22 mouse cellular contexts compared by ENCODE assay signal in the genomic region with DNA sequence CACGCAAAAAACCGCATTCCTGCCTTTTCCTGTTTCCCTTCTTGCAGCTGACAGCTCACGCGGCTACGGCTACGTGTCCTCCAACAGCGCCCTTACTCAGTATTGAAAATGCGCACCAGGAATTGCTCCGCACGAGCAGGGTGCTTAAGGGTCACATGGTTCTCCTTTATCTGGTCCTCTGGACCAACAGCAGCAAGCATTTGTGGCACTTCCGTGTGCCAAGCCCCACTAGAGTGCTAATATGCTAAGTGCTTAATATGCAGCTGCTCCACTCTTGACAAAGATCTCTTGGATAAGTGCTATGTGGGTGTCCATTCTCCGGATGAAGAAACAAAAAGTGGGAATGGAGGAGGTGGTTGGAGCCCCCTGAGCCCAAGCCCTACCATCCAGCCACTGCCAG. TPM values are rescaled to one million over a fixed set of nuclear protein-coding genes. Genes with fewer than 3 reads are reported as not detected.
DNase-seq lines count a peak whose midpoint lies in the region; ATAC-seq and TF ChIP-seq lines count a peak whose summit lies in the region.
"Had no signal": no experiment of that assay in that cellular context is flagged by ENCODE, and none has a peak within 500 bp of the region (broad histone marks: within the 10 kb centered on the region; RNA-seq: fewer than 3 reads in every experiment).

No protein-coding gene starts in this region.

- no peak for TF ChIP-seq CTCF in kidney, postnatal 0 days (IDR thresholded peaks at IDR 0.05; ENCODE audit: low read depth)
- no peak for TF ChIP-seq CTCF in lung, postnatal 0 days (IDR thresholded peaks at IDR 0.05)

- no peak overlapping the region for H3K27ac ChIP-seq in heart, embryonic 10.5 days
- H3K27ac ChIP-seq in kidney, postnatal 0 days = peak overlapping the region; percentile 64
- no peak overlapping the region for H3K27ac ChIP-seq in lung, postnatal 0 days (ENCODE audit: low read length)
- H3K27ac ChIP-seq: forebrain, embryonic 10.5 days; heart, embryonic 15.5 days; hindbrain, embryonic 10.5 days; hindbrain, embryonic 14.5 days had no signal

- TF ChIP-seq EP300 in lung, postnatal 0 days (IDR thresholded peaks at IDR 0.05) = no peak

- H3K4me3 ChIP-seq in heart, embryonic 10.5 days = no peak overlapping the region
- H3K4me3 ChIP-seq in kidney, postnatal 0 days (replicated peaks; ENCODE audit: low read depth, low read length) = no peak overlapping the region
- H3K4me3 ChIP-seq in lung, postnatal 0 days (ENCODE audit: low read depth, low read length) = no peak overlapping the region
- H3K4me3 ChIP-seq: erythroblast, embryonic 14.5 days; forebrain, embryonic 10.5 days; heart, embryonic 15.5 days; hindbrain, embryonic 10.5 days had no signal

- intact Hi-C loops in heart, postnatal 36 days (cut with DNase I) = no loop called here

- ATAC-seq in kidney, postnatal 0 days (replicated peaks; ENCODE audit: low FRiP score, low read depth) = peak; percentile 44; the same call in 1 of the 2 replicates
- ATAC-seq in lung, postnatal 0 days = peak; percentile 73
- ATAC-seq: forebrain, embryonic 14.5 days had no signal

- peaks cover 15% of the 10 kb centered on the region for H3K4me1 ChIP-seq in heart, embryonic 10.5 days
- no peaks in the 10 kb centered on the region for H3K4me1 ChIP-seq in kidney, postnatal 0 days (replicated peaks; ENCODE audit: insufficient read depth, low read length)
- no peaks in the 10 kb centered on the region for H3K4me1 ChIP-seq in lung, postnatal 0 days (ENCODE audit: insufficient read depth, low read depth, low read length)
- H3K4me1 ChIP-seq: forebrain, embryonic 10.5 days; heart, embryonic 15.5 days; hindbrain, embryonic 10.5 days had no signal

- no peaks in the 10 kb centered on the region for H3K36me3 ChIP-seq in heart, embryonic 10.5 days
- no peaks in the 10 kb centered on the region for H3K36me3 ChIP-seq in kidney, postnatal 0 days (ENCODE audit: insufficient read depth, low read length)
- H3K36me3 ChIP-seq in lung, postnatal 0 days (ENCODE audit: insufficient read depth, low read length) = no peaks in the 10 kb centered on the region
- H3K36me3 ChIP-seq: forebrain, embryonic 10.5 days; heart, embryonic 15.5 days; hindbrain, embryonic 10.5 days had no signal

- peak; percentile 51 for DNase-seq in heart, embryonic 10.5 days (ENCODE audit: low spot score)
- DNase-seq in heart, postnatal 36 days = no peak
- DNase-seq in kidney, postnatal 0 days (ENCODE audit: low spot score) = no peak
- DNase-seq in kidney, postnatal 14 days = no peak
- DNase-seq in lung, postnatal 0 days (ENCODE audit: low spot score) = peak; percentile 49
- DNase-seq in lung, postnatal 14 days = no peak
- no peak for DNase-seq in thymus, postnatal 36 days
- no peak for DNase-seq in layer of hippocampus, postnatal 14 days (ENCODE audit: low spot score in 2 of 2)
- DNase-seq: adrenal gland, adult 2 months; adrenal gland, postnatal 25 days; cerebellum, adult 18-20 months; cerebellum, adult 9-11 months; cerebellum, postnatal 36 days; heart, adult 18-20 months; heart, postnatal 14 days had no signal

- WGBS in heart, embryonic 10.5 days = 82% methylated on average over 12 of the region's 12 CpGs
- 79% methylated on average over 12 of the region's 12 CpGs for WGBS in kidney, postnatal 0 days
- 57% methylated on average over 12 of the region's 12 CpGs for WGBS in lung, postnatal 0 days

- no peak overlapping the region for H3K9ac ChIP-seq in kidney, postnatal 0 days (ENCODE audit: low read depth, low read length)
- H3K9ac ChIP-seq in lung, postnatal 0 days (replicated peaks; ENCODE audit: low read depth) = no peak overlapping the region
- H3K9ac ChIP-seq: heart, embryonic 15.5 days; hindbrain, embryonic 14.5 days had no signal

- H3K27me3 ChIP-seq in heart, embryonic 10.5 days (ENCODE audit: insufficient read depth, poor library complexity, severe bottlenecking) = no peaks in the 10 kb centered on the region
- H3K27me3 ChIP-seq in kidney, postnatal 0 days (ENCODE audit: insufficient read depth, low read length) = no peaks in the 10 kb centered on the region
- no peaks in the 10 kb centered on the region for H3K27me3 ChIP-seq in lung, postnatal 0 days (replicated peaks; ENCODE audit: insufficient read depth, low read length)
- H3K27me3 ChIP-seq: heart, embryonic 15.5 days had no signal

- H3K9me3 ChIP-seq in heart, embryonic 10.5 days = no peaks in the 10 kb centered on the region
- no peaks in the 10 kb centered on the region for H3K9me3 ChIP-seq in kidney, postnatal 0 days (replicated peaks; ENCODE audit: low read length)
- H3K9me3 ChIP-seq in lung, postnatal 0 days (ENCODE audit: low read length) = no peaks in the 10 kb centered on the region
- H3K9me3 ChIP-seq: forebrain, embryonic 10.5 days; heart, embryonic 15.5 days; hindbrain, embryonic 10.5 days had no signal

- no peak overlapping the region for H3K4me2 ChIP-seq in kidney, postnatal 0 days (ENCODE audit: low read length)
- no peak overlapping the region; the same call in 1 of the 2 replicates for H3K4me2 ChIP-seq in lung, postnatal 0 days (replicated peaks; ENCODE audit: low read depth, low read length)
- H3K4me2 ChIP-seq: heart, embryonic 11.5 days; heart, embryonic 15.5 days; hindbrain, embryonic 14.5 days had no signal

RNA-seq across cellular contexts. Expression of gene Dock9, which starts 10.7 kb away (rescaled TPM):
- polyA plus RNA-seq in heart, embryonic 10.5 days (2016; fragmentation: Nextera tagmentation; extraction: Ambion mirVana) = 5.4 and 6.6 TPM in 2 replicates
- 10 to 100 TPM; 28.6 to 36.5 TPM for total RNA-seq in heart, postnatal 36 days (2021)
- 11.1 TPM in 2 replicates for polyA plus RNA-seq in kidney, postnatal 0 days (2015; fragmentation: Nextera tagmentation; extraction: Ambion mirVana)
- 19.8 and 22.4 TPM in 2 replicates for polyA plus RNA-seq in lung, postnatal 0 days (2015; fragmentation: Nextera tagmentation; extraction: Ambion mirVana)
- 100 to 1,000 TPM; 256 to 267 TPM for total RNA-seq in layer of hippocampus, postnatal 14 days (2021)

Comparison
In these comparisons a context has a peak if more than half of its experiments do, and no peak if none do; other contexts are left out.
1. DNase-seq: peak in heart, embryonic 10.5 days (single experiment) and lung, postnatal 0 days (single experiment); none in heart, postnatal 36 days (0 of 2), kidney, postnatal 0 days (single experiment), kidney, postnatal 14 days (single experiment), lung, postnatal 14 days (single experiment), thymus, postnatal 36 days (0 of 2) and layer of hippocampus, postnatal 14 days (0 of 2).